Mouse (Mus musculus): ENCODE data around the gene Zfp683.
A peak's percentile ranks its signal among the peaks of the same experiment; 100 is the strongest.

The Zfp683 gene

GRCm38 (mm10) chr4:134092382-134093288, 39.0 kb downstream of the Zfp683 start:
- peak; percentile 70 for DNase-seq (ENCODE audit: low spot score)

DNA sequence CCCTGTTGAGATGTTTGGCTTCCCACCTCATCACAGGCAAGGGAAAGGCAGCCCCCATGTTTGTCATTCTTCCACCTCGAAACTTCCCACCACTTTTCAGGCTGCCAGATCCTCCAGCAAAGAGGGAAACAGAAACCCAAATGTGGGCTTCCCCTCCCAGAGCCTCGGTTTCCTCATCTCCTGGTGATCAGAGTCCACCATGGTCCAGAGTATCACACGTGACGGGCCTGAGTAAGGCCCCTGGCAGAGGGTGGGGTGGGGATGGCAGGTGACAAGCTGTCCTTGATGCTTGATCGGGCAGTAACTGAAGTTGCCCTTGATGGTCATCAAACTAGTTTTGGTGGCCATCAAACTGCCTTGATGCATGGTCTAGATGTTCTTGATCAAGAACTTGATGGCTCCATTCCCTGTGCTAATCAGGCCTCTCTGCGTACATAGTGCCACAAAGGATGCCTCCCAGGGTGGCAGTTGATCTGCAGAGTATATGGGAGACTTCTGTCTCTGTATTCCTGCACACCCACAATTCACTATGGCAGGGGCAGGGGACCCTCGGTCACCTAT, 40.4 kb downstream of the Zfp683 start:
- no peak for DNase-seq (ENCODE audit: low spot score)

GRCm38 (mm10) chr4:134094923-134095547, 41.4 kb downstream of the Zfp683 start, which contains the start of gene Cd52:
TSS of gene Cd52 (minus strand) at chr4:134095082.
- no peak for DNase-seq (ENCODE audit: low spot score)

- no peak for DNase-seq (ENCODE audit: low spot score)
Observed at GRCm38 (mm10) chr4:134096120-134096519, 42.5 kb downstream of the Zfp683 start.

DNA sequence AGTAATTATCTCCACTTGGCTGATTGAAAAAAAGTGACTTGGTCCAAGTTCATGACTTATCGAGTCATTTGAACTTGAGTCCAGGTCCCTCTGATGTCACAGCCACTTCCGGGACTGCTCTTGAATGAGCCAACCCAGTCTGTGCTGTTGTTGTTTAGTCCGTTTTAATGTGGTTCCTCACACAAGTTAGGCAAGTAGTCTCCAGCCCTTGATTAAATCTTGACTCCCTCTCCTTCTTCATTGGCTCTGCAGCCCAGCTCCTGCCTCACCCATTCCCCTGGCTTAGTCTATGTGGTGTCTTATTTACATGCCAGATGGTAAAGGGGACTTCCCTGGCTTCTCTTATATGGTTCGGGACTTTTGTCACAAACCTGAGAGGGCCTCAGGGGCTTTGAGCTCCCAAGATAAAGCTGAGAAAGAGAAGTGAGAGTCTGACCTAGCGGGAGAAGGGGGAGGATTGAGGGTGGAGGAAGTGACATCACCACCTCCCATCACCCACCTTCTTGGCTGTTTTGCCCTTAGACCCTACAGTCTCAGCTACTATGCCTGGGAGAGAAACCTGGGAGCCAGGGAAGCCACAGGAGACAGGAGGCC, 43.5 kb downstream of the Zfp683 start:
- no peak for DNase-seq (ENCODE audit: low spot score)

GRCm38 (mm10) chr4:134098628-134099027, 45.0 kb downstream of the Zfp683 start:
- no peak for DNase-seq (ENCODE audit: low spot score)

DNA sequence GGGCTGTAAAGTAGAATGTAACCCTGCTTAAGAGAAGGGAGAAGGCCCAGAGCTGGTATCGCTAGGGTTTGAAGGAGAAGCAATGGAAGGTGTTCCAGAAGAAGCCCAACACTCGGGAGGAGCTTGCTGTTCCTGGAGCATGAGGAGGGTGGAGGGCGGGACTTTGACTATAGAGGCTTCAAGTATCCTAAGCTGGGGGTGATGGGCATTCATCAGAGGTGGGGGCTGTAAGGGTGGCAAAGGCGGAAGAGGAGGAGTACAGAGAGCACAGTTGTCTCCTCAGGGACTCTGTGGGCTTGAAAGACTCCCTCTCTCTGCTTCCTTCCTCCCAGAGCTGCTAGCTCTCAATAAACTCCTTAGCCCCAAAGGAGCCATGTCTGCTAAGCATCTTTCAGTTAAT, 46.6 kb downstream of the Zfp683 start:
- DNase-seq (ENCODE audit: low spot score) = no peak

- peak; percentile 92 for DNase-seq (ENCODE audit: low spot score)
Observed at GRCm38 (mm10) chr4:134101979-134102741, 48.5 kb downstream of the Zfp683 start, which contains the start of gene Ubxn11. TSS of gene Ubxn11 (plus strand) at chr4:134102570.

GRCm38 (mm10) chr4:134102742-134103119, 49.1 kb downstream of the Zfp683 start:
- no peak for DNase-seq (ENCODE audit: low spot score)

- DNase-seq (ENCODE audit: low spot score) = no peak
Observed at GRCm38 (mm10) chr4:134106105-134106504, 52.5 kb downstream of the Zfp683 start.

DNA sequence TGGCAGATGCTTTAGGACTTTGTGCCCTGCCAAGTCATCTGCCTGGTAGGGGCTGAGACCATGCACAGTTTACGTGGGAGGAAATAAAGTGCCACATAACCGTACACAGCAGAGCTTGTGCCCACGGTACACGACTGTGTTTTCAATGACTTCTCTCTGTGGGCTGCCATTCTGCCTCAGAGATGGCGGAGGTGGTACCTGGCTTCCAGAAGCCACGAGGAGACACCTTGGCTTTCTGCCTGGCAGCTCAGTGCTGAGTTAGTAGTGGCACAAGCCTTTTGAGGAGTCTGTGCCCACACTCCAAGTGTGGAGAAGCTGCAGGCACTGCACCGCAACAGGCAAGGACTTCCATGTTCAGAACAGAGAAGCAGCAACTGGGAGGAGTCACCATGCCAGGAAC, 54.1 kb downstream of the Zfp683 start:
- DNase-seq (ENCODE audit: low spot score) = no peak

GRCm38 (mm10) chr4:134108196-134108595, 54.6 kb downstream of the Zfp683 start:
- no peak for DNase-seq (ENCODE audit: low spot score)
